ENCODE assay signal across 17 mouse cellular contexts in genomic region chr1:184927911-184928310, GRCm38 (mm10).
"Had no signal": no experiment of that assay in that cellular context is flagged by ENCODE, and none has a peak within 500 bp of the region (broad histone marks: within the 10 kb centered on the region; RNA-seq: fewer than 3 reads in every experiment).

No protein-coding gene starts in this region.

- DNase-seq: kidney, adult 11 months; kidney, adult 9 months; kidney, postnatal 14 days; left cerebral cortex, postnatal 4 days; lung, adult 2 months; lung, postnatal 14 days; lung, postnatal 4 days; midbrain, embryonic 14.5 days; thymus, adult 2 months; thymus, postnatal 14 days; thymus, postnatal 4 days had no signal

- H3K9me3 ChIP-seq: limb, embryonic 12.5 days; limb, embryonic 15.5 days; liver, embryonic 15.5 days; megakaryocyte, embryonic 14.5 days had no signal

- H3K4me2 ChIP-seq: limb, embryonic 12.5 days; limb, embryonic 15.5 days; liver, embryonic 15.5 days; midbrain, embryonic 11.5 days had no signal

- H3K9ac ChIP-seq: limb, embryonic 12.5 days; limb, embryonic 15.5 days; liver, embryonic 15.5 days had no signal

- H3K4me3 ChIP-seq: limb, embryonic 12.5 days; limb, embryonic 15.5 days; liver, embryonic 15.5 days had no signal

- H3K27me3 ChIP-seq: limb, embryonic 12.5 days; limb, embryonic 15.5 days; liver, embryonic 15.5 days; megakaryocyte, embryonic 14.5 days had no signal

- H3K36me3 ChIP-seq: liver, embryonic 15.5 days had no signal

- H3K27ac ChIP-seq: limb, embryonic 12.5 days; limb, embryonic 15.5 days; liver, embryonic 15.5 days; stomach, postnatal 0 days had no signal

- H3K4me1 ChIP-seq: limb, embryonic 12.5 days; limb, embryonic 15.5 days had no signal
